Mouse (Mus musculus) layer of hippocampus, adult 9-11 months (tissue): Measurements from ENCODE around the gene Grin3a.
"Not testable (repeated sequence)": the region's sequence is repeated elsewhere in the genome, so short reads cannot be mapped to it uniquely, and the experiment has no call there.

Source experiments
- DNase-seq: peaks from one replicate; pipeline ENCODE4 v3.0.0; 2022

Grin3a gene

GRCm38 (mm10) chr4:49680171-49680875 is 165.2 kb downstream of the Grin3a start:
- DNase-seq: no peak

GRCm38 (mm10) chr4:49676790-49677189 is 168.8 kb downstream of the Grin3a start:
- no peak for DNase-seq

- no peak for DNase-seq
Measured at GRCm38 (mm10) chr4:49676071-49676470, 169.5 kb downstream of the Grin3a start.

- no peak for DNase-seq
Measured at GRCm38 (mm10) chr4:49664850-49665249, 180.7 kb downstream of the Grin3a start.

- DNase-seq: no peak
Measured at GRCm38 (mm10) chr4:49662231-49662630, 183.3 kb downstream of the Grin3a start.

GRCm38 (mm10) chr4:49661664-49662063 is 183.9 kb downstream of the Grin3a start:
- no peak for DNase-seq

- no peak for DNase-seq
Measured at GRCm38 (mm10) chr4:49659421-49659820, 186.1 kb downstream of the Grin3a start.

GRCm38 (mm10) chr4:49639913-49640312 is 205.6 kb downstream of the Grin3a start:
- DNase-seq: no peak

GRCm38 (mm10) chr4:49637821-49638220 is 207.7 kb downstream of the Grin3a start:
- no peak for DNase-seq

GRCm38 (mm10) chr4:49632139-49632481 is 213.4 kb downstream of the Grin3a start:
- DNase-seq: no peak

- DNase-seq: peak; percentile 95
Measured at GRCm38 (mm10) chr4:49631319-49632138, 214.0 kb downstream of the Grin3a start, which contains the start of gene Rnf20. Gene Rnf20 (plus strand): TSS chr4:49632006.

GRCm38 (mm10) chr4:49628941-49629340 is 216.6 kb downstream of the Grin3a start:
- no peak for DNase-seq

GRCm38 (mm10) chr4:49626973-49627372 is 218.6 kb downstream of the Grin3a start:
- DNase-seq: peak; percentile 56

- not testable (repeated sequence) for DNase-seq
Measured at GRCm38 (mm10) chr4:49624969-49625368, 220.6 kb downstream of the Grin3a start.

- DNase-seq: no peak
Measured at GRCm38 (mm10) chr4:49623916-49624315, 221.6 kb downstream of the Grin3a start.

GRCm38 (mm10) chr4:49622272-49622671 is 223.3 kb downstream of the Grin3a start:
- no peak for DNase-seq

- not testable (repeated sequence) for DNase-seq
Measured at GRCm38 (mm10) chr4:49619861-49620260, 225.7 kb downstream of the Grin3a start.

- DNase-seq: no peak
Measured at GRCm38 (mm10) chr4:49616924-49617323, 228.6 kb downstream of the Grin3a start.
